Mouse (Mus musculus) erythroblast, adult 5-6 weeks (primary cell): ENCODE data around the gene Mrps18a. TPM values are rescaled to one million over a fixed set of nuclear protein-coding genes. Genes with fewer than 3 reads are reported as not detected.

Source experiments
- ATAC-seq: replicated peaks from 2 replicates; pipeline ENCODE4 v1.8.0; 2016; ENCODE audit warnings: moderate number of reproducible peaks, mild to moderate bottlenecking, moderate TSS enrichment, inconsistent platforms; ENCODE audit not compliant: poor library complexity, low FRiP score, severe bottlenecking
- total RNA-seq, 2 experiments: library from RNA; stranded (forward) in 1 of 2; stranded (reverse) in 1 of 2; fragments of 150-400 nt in 1 of 2; fragments of 200-764, 138-1000 nt in 1 of 2; gene quantifications; 2 replicates each; pipeline versions ENCODE4 v1.2.3 to v1.2.4; 2015 to 2017; ENCODE audit warnings: low replicate concordance in 2 of 2

Gene Mrps18a
- total RNA-seq (2015; ENCODE audit: low replicate concordance) = 8.6 and 20.9 TPM in 2 replicates
- 3.6 and 21.0 TPM in 2 replicates for total RNA-seq (2017; ENCODE audit: low replicate concordance)

GRCm38 (mm10) chr17:46110402-46111289 lies at the start of gene Mrps18a:
Gene Mrps18a, plus strand, starts transcription at chr17:46110986.
- ATAC-seq = peak; percentile 99

GRCm38 (mm10) chr17:46063283-46063973 lies 47.4 kb upstream of the Mrps18a start:
- ATAC-seq = no peak

- ATAC-seq = no peak
Measured at GRCm38 (mm10) chr17:46063974-46064312, 46.8 kb upstream of the Mrps18a start.

- ATAC-seq = no peak
Measured at GRCm38 (mm10) chr17:46070046-46070445, 40.7 kb upstream of the Mrps18a start.

GRCm38 (mm10) chr17:46071531-46071930 lies 39.3 kb upstream of the Mrps18a start:
- ATAC-seq = no peak

- no peak for ATAC-seq
Measured at GRCm38 (mm10) chr17:46073730-46074301, 37.0 kb upstream of the Mrps18a start.

- no peak for ATAC-seq
Measured at GRCm38 (mm10) chr17:46074398-46075115, 36.2 kb upstream of the Mrps18a start.

- ATAC-seq = 0 out of 2 replicates have a peak, but pooled peaks have one; percentile 16
Measured at GRCm38 (mm10) chr17:46075116-46075485, 35.7 kb upstream of the Mrps18a start.

- ATAC-seq = no peak
Measured at GRCm38 (mm10) chr17:46075551-46076259, 35.1 kb upstream of the Mrps18a start.

GRCm38 (mm10) chr17:46076260-46076551 lies 34.6 kb upstream of the Mrps18a start:
- no peak for ATAC-seq

GRCm38 (mm10) chr17:46077921-46078534 lies 32.8 kb upstream of the Mrps18a start:
- ATAC-seq = no peak

- ATAC-seq = no peak
Measured at GRCm38 (mm10) chr17:46079037-46079436, 31.7 kb upstream of the Mrps18a start.

- ATAC-seq = no peak
Measured at GRCm38 (mm10) chr17:46080388-46080787, 30.4 kb upstream of the Mrps18a start.

- ATAC-seq = no peak
Measured at GRCm38 (mm10) chr17:46081042-46081441, 29.7 kb upstream of the Mrps18a start.

- ATAC-seq = no peak
Measured at GRCm38 (mm10) chr17:46081657-46082056, 29.1 kb upstream of the Mrps18a start.

- ATAC-seq = no peak
Measured at GRCm38 (mm10) chr17:46083381-46083780, 27.4 kb upstream of the Mrps18a start.

GRCm38 (mm10) chr17:46084091-46084501 lies 26.7 kb upstream of the Mrps18a start:
- ATAC-seq = no peak

GRCm38 (mm10) chr17:46086341-46086870 lies 24.4 kb upstream of the Mrps18a start:
- ATAC-seq = no peak

GRCm38 (mm10) chr17:46091351-46091750 lies 19.4 kb upstream of the Mrps18a start:
- ATAC-seq = no peak
